Mouse (Mus musculus) adrenal gland, postnatal 25 days (tissue): ENCODE results near the gene Lsm7. TPM values are rescaled to one million over a fixed set of nuclear protein-coding genes. Genes with fewer than 3 reads are reported as not detected.

Source experiments
- DNase-seq: peaks from one replicate; pipeline ENCODE4 v3.0.0; 2021; ENCODE audit warnings: mixed read lengths
- long read RNA-seq: library from polyadenylated mRNA; stranded (forward); transcript quantifications from one replicate; pipeline ENCODE4 v2.0.0, GENCODE M21; 2021
- total RNA-seq: library from RNA; stranded (reverse); gene quantifications from 2 replicates; pipeline ENCODE4 v1.2.3, GENCODE M21; 2021

Lsm7 gene
- 42.8 and 49.8 TPM in 2 replicates for total RNA-seq
- long read RNA-seq, transcript Lsm7-201 (4 exons, 468 nt) = major isoform, 17 of 36 reads
- long read RNA-seq, transcript Lsm7-206 (2 exons, 785 nt) = minor isoform, 5 of 36 reads
- long read RNA-seq, partial matches to known transcripts = 7 of 36 reads
- long read RNA-seq, other reads (novel, unspliced or antisense) = 4 of 36 reads

- peak; percentile 98 for DNase-seq
Measured at GRCm38 (mm10) chr10:80854913-80855748, at the start of gene Lsm7, which contains the start of gene Sppl2b. Gene Lsm7, minus strand, starts transcription at chr10:80855209. Gene Sppl2b, plus strand, starts transcription at chr10:80855275.

GRCm38 (mm10) chr10:80904709-80905108 is 49.7 kb upstream of the Lsm7 start:
- DNase-seq = no peak

- peak; percentile 31 for DNase-seq
Measured at GRCm38 (mm10) chr10:80904004-80904693, 49.1 kb upstream of the Lsm7 start.

- DNase-seq = no peak
Measured at GRCm38 (mm10) chr10:80903282-80903681, 48.3 kb upstream of the Lsm7 start.

- DNase-seq = no peak
Measured at GRCm38 (mm10) chr10:80902273-80902940, 47.4 kb upstream of the Lsm7 start.

GRCm38 (mm10) chr10:80901409-80902272 is 46.6 kb upstream of the Lsm7 start:
- DNase-seq = no peak

GRCm38 (mm10) chr10:80900318-80901247 is 45.6 kb upstream of the Lsm7 start, which contains the start of gene Timm13:
Gene Timm13, minus strand, starts transcription at chr10:80900969.
- DNase-seq = peak; percentile 94

- DNase-seq = no peak
Measured at GRCm38 (mm10) chr10:80899591-80900317, 44.7 kb upstream of the Lsm7 start.

GRCm38 (mm10) chr10:80899074-80899473 is 44.1 kb upstream of the Lsm7 start:
- DNase-seq = no peak

- peak; percentile 51 for DNase-seq
Measured at GRCm38 (mm10) chr10:80897861-80898510, 43.0 kb upstream of the Lsm7 start.

GRCm38 (mm10) chr10:80896581-80897485 is 41.8 kb upstream of the Lsm7 start:
- DNase-seq = no peak

GRCm38 (mm10) chr10:80895697-80896096 is 40.7 kb upstream of the Lsm7 start:
- no peak for DNase-seq

GRCm38 (mm10) chr10:80895100-80895499 is 40.1 kb upstream of the Lsm7 start:
- no peak for DNase-seq

- peak; percentile 85 for DNase-seq
Measured at GRCm38 (mm10) chr10:80887181-80887580, 32.2 kb upstream of the Lsm7 start.

GRCm38 (mm10) chr10:80881301-80881700 is 26.3 kb upstream of the Lsm7 start:
- peak; percentile 79 for DNase-seq

- no peak for DNase-seq
Measured at GRCm38 (mm10) chr10:80880901-80881300, 25.9 kb upstream of the Lsm7 start.

GRCm38 (mm10) chr10:80880131-80880641 is 25.2 kb upstream of the Lsm7 start:
- DNase-seq = peak; percentile 75

- DNase-seq = no peak
Measured at GRCm38 (mm10) chr10:80876594-80876993, 21.6 kb upstream of the Lsm7 start.
